Mouse (Mus musculus) testis, adult 2 months (tissue): ENCODE measurements around the gene Kcnj8. TPM values are rescaled to one million over a fixed set of nuclear protein-coding genes. Genes with fewer than 3 reads are reported as not detected.

Experiments used
- H3K27ac ChIP-seq: fragments of 200-500 bp; 2 replicates; pipeline ENCODE4 v1.5.1; 2012; ENCODE audit warnings: low read depth, low read length; ENCODE audit not compliant: control insufficient read depth, insufficient read depth
- H3K27me3 ChIP-seq: fragments of 200-500 bp; 2 replicates; pipeline ENCODE4 v1.6.1; 2012; ENCODE audit warnings: mild to moderate bottlenecking, low read length, moderate library complexity; ENCODE audit not compliant: control insufficient read depth, insufficient read depth
- H3K36me3 ChIP-seq: fragments of 200-500 bp; 2 replicates; pipeline ENCODE4 v1.6.1; 2012; ENCODE audit warnings: mild to moderate bottlenecking, low read length; ENCODE audit not compliant: control insufficient read depth, insufficient read depth
- H3K4me1 ChIP-seq: fragments of 200-500 bp; 2 replicates; pipeline ENCODE4 v1.6.1; 2012; ENCODE audit warnings: low read length; ENCODE audit not compliant: control insufficient read depth, insufficient read depth
- H3K4me3 ChIP-seq: fragments of 200-500 bp; 2 replicates; pipeline ENCODE4 v1.5.1; 2012; ENCODE audit warnings: low read depth, mild to moderate bottlenecking, low read length, moderate library complexity, mixed read lengths; ENCODE audit not compliant: control insufficient read depth
- CTCF ChIP-seq: fragments of 200-500 bp; IDR thresholded peaks from 2 replicates; pipeline ENCODE4 v1.5.1; 2012; ENCODE audit warnings: low read depth, mild to moderate bottlenecking, inconsistent platforms, low read length, moderate library complexity; ENCODE audit not compliant: control insufficient read depth, insufficient read depth, insufficient replicate concordance
- POLR2A ChIP-seq: fragments of 200-500 bp; IDR thresholded peaks from 2 replicates; pipeline ENCODE4 v1.6.1; 2012; ENCODE audit warnings: low read depth, mild to moderate bottlenecking, inconsistent platforms, low read length, moderate library complexity; ENCODE audit not compliant: control insufficient read depth
- polyA plus RNA-seq: library from polyadenylated mRNA; depleted of rRNA; stranded (reverse); fragments of >200 nt; gene quantifications from 2 replicates; pipeline ENCODE4 v1.2.3, GENCODE M21; 2012

Kcnj8 gene
- polyA plus RNA-seq, 1 experiment, result 0.52 TPM

DNA sequence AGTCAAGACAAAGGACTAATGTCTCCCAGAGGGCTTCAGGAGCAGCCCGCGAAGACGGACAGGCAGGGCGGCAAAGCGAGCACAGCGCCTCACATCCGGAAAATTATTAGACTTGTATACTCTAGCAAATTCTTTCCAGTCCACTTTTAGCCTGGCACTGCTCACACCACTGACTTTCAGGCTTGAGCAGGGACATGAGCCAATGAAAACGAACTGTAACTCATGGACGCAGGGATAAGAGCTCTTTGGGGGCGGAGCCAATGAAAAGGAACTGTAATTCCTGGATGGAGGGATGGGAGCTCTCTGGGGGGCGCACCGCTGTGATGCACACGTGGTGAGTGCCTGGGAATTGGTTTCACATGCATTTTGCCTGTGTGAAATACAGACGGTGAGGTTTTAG lies 26.3 kb downstream of the Kcnj8 start:
- peak overlapping the region; percentile 64 for H3K4me3 ChIP-seq
- H3K36me3 ChIP-seq, result no peaks in the 10 kb centered on the region
- peaks cover 6% of the 10 kb centered on the region for H3K4me1 ChIP-seq
- no peaks in the 10 kb centered on the region for H3K27me3 ChIP-seq
- TF ChIP-seq POLR2A, result no peak
- TF ChIP-seq CTCF, result no peak
- H3K27ac ChIP-seq, result no peak overlapping the region

DNA sequence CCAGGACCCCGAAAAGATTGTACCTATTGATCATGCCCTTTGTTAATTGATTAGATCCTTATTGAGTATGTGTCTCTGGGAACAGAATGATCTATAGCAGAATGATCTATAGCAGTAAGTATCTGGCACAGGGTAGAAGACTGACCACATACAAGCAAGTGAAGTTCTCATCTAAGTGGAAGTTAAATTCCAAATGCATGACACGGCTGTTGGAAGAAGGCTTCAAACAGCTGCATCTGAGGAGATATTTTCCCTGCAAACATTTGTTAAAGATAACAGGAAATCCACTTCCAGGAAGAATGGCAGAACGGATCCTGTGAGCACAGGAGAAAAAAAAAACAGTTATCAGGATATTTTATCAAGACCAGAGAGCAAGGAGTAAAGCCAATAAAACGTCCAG lies 27.8 kb downstream of the Kcnj8 start:
- Histone ChIP-seq H3K4me1 (peaks cover 6% of the 10 kb centered on the region), H3K27me3 (no peaks in the 10 kb centered on the region), H3K27ac (no peak overlapping the region), H3K36me3 (no peaks in the 10 kb centered on the region), H3K4me3 (no peak overlapping the region)
- TF ChIP-seq CTCF (no peak), POLR2A (no peak)

DNA sequence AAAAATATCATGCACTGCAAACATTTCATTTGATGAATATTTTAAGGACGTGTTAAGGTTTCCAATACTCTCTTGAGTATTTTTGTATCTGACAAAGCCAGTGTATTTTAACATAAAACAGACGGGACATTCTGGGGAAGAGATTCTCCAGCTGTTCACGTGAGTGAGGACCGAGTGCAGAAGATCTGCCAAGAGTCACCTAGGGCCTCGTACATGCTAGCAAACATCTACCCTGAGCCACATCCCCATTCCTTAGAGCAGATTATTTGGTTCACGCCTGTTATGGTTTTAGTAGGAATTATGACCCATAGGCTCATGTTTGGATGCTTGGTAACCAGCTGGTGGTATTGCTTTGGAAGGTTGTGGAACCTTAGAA lies 28.6 kb downstream of the Kcnj8 start:
- peaks cover 10% of the 10 kb centered on the region for H3K4me1 ChIP-seq
- no peak overlapping the region for H3K4me3 ChIP-seq
- no peaks in the 10 kb centered on the region for H3K27me3 ChIP-seq
- no peaks in the 10 kb centered on the region for H3K36me3 ChIP-seq
- no peak for TF ChIP-seq POLR2A
- no peak for TF ChIP-seq CTCF
- no peak overlapping the region for H3K27ac ChIP-seq

DNA sequence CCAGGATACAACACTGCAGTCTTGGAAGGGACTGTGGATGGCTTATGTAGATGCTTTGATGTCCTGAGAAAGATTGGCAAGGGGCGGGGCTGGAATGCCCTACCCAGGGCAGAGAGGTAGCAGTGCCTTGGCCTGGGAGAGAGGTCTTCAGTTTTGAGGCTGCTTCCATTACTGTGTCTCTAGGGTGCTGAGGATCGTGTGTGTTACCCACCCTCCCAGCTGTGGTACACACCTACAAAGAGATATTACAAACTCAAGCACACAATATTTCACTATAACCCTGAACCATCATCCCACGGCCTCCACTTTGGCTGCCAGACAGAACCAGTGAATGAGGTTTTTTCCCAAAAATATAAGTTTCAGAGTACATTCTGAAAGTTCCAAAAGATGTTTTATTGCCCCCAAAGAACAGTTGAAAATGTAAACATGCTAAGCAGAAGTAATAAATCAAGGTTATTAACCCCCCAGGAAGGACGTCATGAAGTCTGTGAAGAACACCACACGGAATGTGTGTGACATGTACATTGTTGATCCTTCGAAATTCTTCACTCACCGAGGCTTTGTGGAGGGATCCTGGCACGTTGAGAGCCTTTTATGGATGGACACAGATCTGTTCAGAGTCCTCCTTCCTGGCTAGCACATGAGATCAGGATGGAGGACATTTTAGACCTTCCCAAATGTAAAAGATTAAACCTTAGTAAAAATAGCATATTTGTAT lies 29.2 kb downstream of the Kcnj8 start:
- Histone ChIP-seq H3K4me3 (no peak overlapping the region), H3K4me1 (peaks cover 10% of the 10 kb centered on the region), H3K27me3 (no peaks in the 10 kb centered on the region), H3K27ac (no peak overlapping the region), H3K36me3 (no peaks in the 10 kb centered on the region)
- no peak for TF ChIP-seq CTCF
- no peak for TF ChIP-seq POLR2A

DNA sequence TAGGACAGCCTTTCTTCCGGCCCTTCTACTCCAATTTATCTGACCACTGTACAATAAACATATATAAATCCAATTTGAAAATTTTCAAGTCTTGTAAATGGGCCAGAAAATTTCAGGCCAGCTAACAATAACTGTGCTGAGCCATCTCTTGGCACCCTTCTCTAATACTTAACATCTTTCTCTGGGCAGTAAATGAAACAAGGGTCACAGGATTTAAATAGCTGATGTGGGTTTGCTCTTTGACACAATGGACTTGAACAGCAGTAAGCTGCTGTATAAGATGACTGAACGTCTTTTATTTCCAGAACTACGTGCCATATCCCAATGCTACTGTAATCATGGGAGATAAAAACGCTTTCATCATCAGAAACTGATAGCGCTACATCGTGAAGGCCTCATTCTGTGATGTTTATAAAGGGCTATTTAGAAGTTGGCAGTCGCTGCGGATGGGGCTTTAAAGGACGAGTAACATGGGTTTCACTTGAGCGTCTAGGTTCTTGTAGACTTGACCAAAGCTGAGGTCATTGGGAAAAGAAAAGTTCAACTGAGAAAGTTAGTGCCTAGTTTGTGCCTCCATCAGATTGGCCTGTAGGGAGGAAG lies 30.8 kb downstream of the Kcnj8 start:
- no peaks in the 10 kb centered on the region for H3K27me3 ChIP-seq
- no peak overlapping the region for H3K4me3 ChIP-seq
- peaks cover 10% of the 10 kb centered on the region for H3K4me1 ChIP-seq
- no peaks in the 10 kb centered on the region for H3K36me3 ChIP-seq
- H3K27ac ChIP-seq, result no peak overlapping the region
- TF ChIP-seq POLR2A, result no peak
- TF ChIP-seq CTCF, result no peak

DNA sequence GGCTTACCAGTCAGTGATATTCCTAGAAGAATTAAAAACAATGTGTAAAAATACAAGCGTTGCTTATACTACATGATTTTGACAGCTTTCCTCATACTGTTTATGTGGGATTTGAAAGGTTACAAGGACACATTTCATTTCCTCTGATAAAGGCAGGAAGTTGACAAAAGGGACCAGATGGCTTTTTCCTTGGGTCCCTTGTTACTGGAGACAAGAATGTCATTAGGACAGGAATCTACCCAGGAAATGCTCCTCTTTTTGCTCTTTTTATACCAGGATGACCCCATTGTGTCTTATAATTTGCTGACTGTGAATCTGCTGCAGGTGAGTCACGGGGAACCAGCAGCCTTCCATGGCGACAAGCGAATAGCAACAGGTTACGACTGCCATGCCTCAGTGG lies 31.3 kb downstream of the Kcnj8 start:
- Histone ChIP-seq H3K4me1 (peaks cover 8% of the 10 kb centered on the region), H3K4me3 (no peak overlapping the region), H3K36me3 (no peaks in the 10 kb centered on the region), H3K27ac (no peak overlapping the region), H3K27me3 (no peaks in the 10 kb centered on the region)
- TF ChIP-seq POLR2A, result no peak
- no peak for TF ChIP-seq CTCF

DNA sequence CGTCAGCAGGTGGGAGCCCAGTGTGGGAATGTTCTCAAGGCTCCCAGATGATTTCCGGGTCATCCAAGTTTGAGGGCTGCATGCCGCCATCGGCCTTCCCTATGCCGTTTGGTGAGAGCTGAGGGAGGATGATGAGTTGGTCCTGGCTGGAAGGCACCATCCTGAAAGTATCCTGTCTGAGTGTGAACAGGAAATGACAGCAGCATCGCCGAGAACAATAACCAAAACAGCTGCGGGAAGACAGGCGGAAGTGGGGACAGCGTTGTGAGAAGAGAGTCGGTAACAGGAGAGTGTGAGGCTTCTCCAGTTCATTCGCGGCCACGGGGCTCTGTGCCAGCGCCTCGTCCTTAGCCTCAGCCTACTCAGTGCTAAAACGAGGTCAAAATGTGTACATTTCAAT lies 32.9 kb downstream of the Kcnj8 start:
- no peaks in the 10 kb centered on the region for H3K36me3 ChIP-seq
- no peak for TF ChIP-seq CTCF
- TF ChIP-seq POLR2A, result no peak
- no peak overlapping the region for H3K27ac ChIP-seq

DNA sequence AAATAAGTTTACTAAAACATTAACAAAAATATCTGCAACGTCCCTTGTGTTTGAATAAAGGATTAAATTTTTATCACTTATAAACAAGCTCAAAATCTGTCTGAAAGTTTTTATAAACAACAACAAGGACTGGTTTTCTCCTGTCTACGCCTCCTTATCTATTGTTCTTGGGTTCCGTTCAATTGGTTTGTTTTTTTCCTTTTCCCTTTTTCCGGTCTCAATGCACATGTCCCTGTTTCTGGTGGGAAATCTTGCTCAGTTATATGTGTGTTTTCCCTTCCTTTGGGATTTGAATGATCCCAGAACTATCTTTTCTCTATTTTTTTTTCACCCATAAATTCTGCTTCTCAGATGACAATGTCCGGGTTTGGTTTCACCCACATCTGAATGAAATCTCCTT lies 38.0 kb downstream of the Kcnj8 start:
- H3K4me1 ChIP-seq, result peaks cover 3% of the 10 kb centered on the region; the same call in 1 of the 2 replicates
- no peaks in the 10 kb centered on the region for H3K27me3 ChIP-seq

More for the DNA sequence above, 32.9 kb downstream of the Kcnj8 start:
- H3K4me1 ChIP-seq, result peaks cover 4% of the 10 kb centered on the region; the same call in 1 of the 2 replicates
- H3K4me3 ChIP-seq, result peak overlapping the region; percentile 68
- no peaks in the 10 kb centered on the region for H3K27me3 ChIP-seq

More for the DNA sequence above, 38.0 kb downstream of the Kcnj8 start:
- Histone ChIP-seq H3K36me3 (no peaks in the 10 kb centered on the region), H3K27ac (no peak overlapping the region), H3K4me3 (no peak overlapping the region)
- TF ChIP-seq POLR2A, result no peak
